Mouse (Mus musculus) MEL (cell line): ENCODE results near the gene Tab1. TPM values are rescaled to one million over a fixed set of nuclear protein-coding genes. Genes with fewer than 3 reads are reported as not detected.

Experiments
- DNase-seq: peaks from one replicate; pipeline ENCODE4 v3.0.0; 2011; ENCODE audit warnings: low read depth, low spot score
- H3K27ac ChIP-seq: 2 replicates; pipeline ENCODE4 v1.5.1; 2012; ENCODE audit warnings: low read depth, mild to moderate bottlenecking, control low read depth, low read length, moderate library complexity; ENCODE audit not compliant: control insufficient read depth
- H3K27me3 ChIP-seq, 2 experiments: fragments of 150-350 bp in 1 of 2; sonication (generic) in 1 of 2; 2 replicates each; pipeline ENCODE4 v1.6.1; 2012; ENCODE audit warnings: low read length in 2 of 2, mild to moderate bottlenecking in 2 of 2, improper control_type of control experiment in 1 of 2, moderate library complexity in 1 of 2; ENCODE audit not compliant: insufficient read depth in 2 of 2, control insufficient read depth in 1 of 2
- H3K36me3 ChIP-seq, 2 experiments: 2 replicates each; pipeline ENCODE4 v1.6.1; 2012 to 2014; ENCODE audit warnings: low read length in 2 of 2, improper control_type of control experiment in 1 of 2, inconsistent platforms in 1 of 2, mild to moderate bottlenecking in 1 of 2; ENCODE audit not compliant: insufficient read depth in 2 of 2, control insufficient read depth in 1 of 2
- H3K4me1 ChIP-seq, 2 experiments: fragments of 150-350 bp in 1 of 2; sonication (generic) in 1 of 2; 2 replicates each; pipeline ENCODE4 v1.6.1; 2012; ENCODE audit warnings: low read length in 2 of 2, improper control_type of control experiment in 1 of 2, mild to moderate bottlenecking in 1 of 2; ENCODE audit not compliant: insufficient read depth in 2 of 2, control insufficient read depth in 1 of 2
- H3K4me3 ChIP-seq, 2 experiments: fragments of 150-350 bp in 1 of 2; sonication (generic) in 1 of 2; 2 replicates each; pipeline ENCODE4 v1.5.1; 2012; ENCODE audit warnings: low read depth in 2 of 2, low read length in 2 of 2, mild to moderate bottlenecking in 2 of 2, moderate library complexity in 2 of 2, control low read depth in 1 of 2, improper control_type of control experiment in 1 of 2; ENCODE audit not compliant: control insufficient read depth in 1 of 2, insufficient read depth in 1 of 2
- H3K79me2 ChIP-seq: 2 replicates; pipeline ENCODE4 v1.6.1; 2012; ENCODE audit warnings: mild to moderate bottlenecking, low read length, moderate library complexity; ENCODE audit not compliant: control insufficient read depth, poor library complexity, insufficient read depth
- H3K9ac ChIP-seq: 2 replicates; pipeline ENCODE4 v1.6.1; 2012; ENCODE audit warnings: low read depth, mild to moderate bottlenecking, control low read depth, low read length, moderate library complexity; ENCODE audit not compliant: control insufficient read depth, poor library complexity, severe bottlenecking
- H3K9me3 ChIP-seq: fragments of 150-350 bp; sonication (generic); replicated peaks from 2 replicates; pipeline ENCODE4 v1.6.1; 2012; ENCODE audit warnings: mild to moderate bottlenecking, low read length, improper control_type of control experiment, moderate library complexity; ENCODE audit not compliant: insufficient read depth
- CHD1 ChIP-seq: IDR thresholded peaks from 2 replicates; pipeline ENCODE4 v1.6.1; 2012; ENCODE audit warnings: low read depth, mild to moderate bottlenecking, inconsistent platforms, low read length, improper control_type of control experiment
- CTCF ChIP-seq, 3 experiments: IDR thresholded peaks in 2 of 3; conservative IDR thresholded peaks in 1 of 3; 2 replicates each; pipeline ENCODE4 v1.5.1; 2011 to 2012; ENCODE audit warnings: low read length in 3 of 3, low read depth in 2 of 3, mild to moderate bottlenecking in 2 of 3, improper control_type of control experiment in 1 of 3, inconsistent platforms in 1 of 3, mixed read lengths in 1 of 3, moderate library complexity in 1 of 3; ENCODE audit not compliant: control insufficient read depth in 1 of 3, insufficient read depth in 1 of 3, poor library complexity in 1 of 3, severe bottlenecking in 1 of 3
- GATA1 ChIP-seq: IDR thresholded peaks from 2 replicates; pipeline ENCODE4 v1.6.1; 2011; ENCODE audit warnings: low read depth, low read length, improper control_type of control experiment
- MAFK ChIP-seq: IDR thresholded peaks from 2 replicates; pipeline ENCODE4 v1.6.1; 2011; ENCODE audit warnings: low read depth, mild to moderate bottlenecking, low read length, improper control_type of control experiment, borderline replicate concordance
- MEF2A ChIP-seq: IDR thresholded peaks from 2 replicates; pipeline ENCODE4 v1.6.1; 2014; ENCODE audit warnings: low read depth, mild to moderate bottlenecking, inconsistent platforms, low read length, improper control_type of control experiment; ENCODE audit not compliant: poor library complexity, insufficient replicate concordance, severe bottlenecking; ENCODE audit errors: extremely low read depth
- POLR2A ChIP-seq, 2 experiments: IDR thresholded peaks; 2 replicates each; pipeline ENCODE4 v1.6.1; 2011 to 2012; ENCODE audit warnings: low read length in 2 of 2, mild to moderate bottlenecking in 2 of 2, control low read depth in 1 of 2, improper control_type of control experiment in 1 of 2, low read depth in 1 of 2, moderate library complexity in 1 of 2; ENCODE audit not compliant: control insufficient read depth in 1 of 2, insufficient read depth in 1 of 2, poor library complexity in 1 of 2
- RAD21 ChIP-seq: IDR thresholded peaks from 2 replicates; pipeline ENCODE4 v1.6.1; 2011; ENCODE audit warnings: mild to moderate bottlenecking, low read depth, low read length, improper control_type of control experiment
- SIN3A ChIP-seq: IDR thresholded peaks from 2 replicates; pipeline ENCODE4 v1.6.1; 2012; ENCODE audit warnings: low read length, improper control_type of control experiment, inconsistent platforms
- SMC3 ChIP-seq: IDR thresholded peaks from 2 replicates; pipeline ENCODE4 v1.6.1; 2011; ENCODE audit warnings: low read depth, low read length, improper control_type of control experiment
- TBP ChIP-seq: IDR thresholded peaks from 2 replicates; pipeline ENCODE4 v1.8.0; 2011; ENCODE audit warnings: low read depth, low read length, improper control_type of control experiment
- ZKSCAN1 ChIP-seq: IDR thresholded peaks from 2 replicates; pipeline ENCODE4 v1.6.1; 2012; ENCODE audit warnings: low read depth, mild to moderate bottlenecking, inconsistent platforms, low read length, improper control_type of control experiment, moderate library complexity
- polyA plus RNA-seq, 2 experiments: library from polyadenylated mRNA; stranded (reverse) in 1 of 2; unstranded in 1 of 2; fragments of >175 nt in 1 of 2; fragments of >200 nt in 1 of 2; gene quantifications; 2 replicates each; pipeline versions ENCODE4 v1.2.1 to v1.2.4; 2012; ENCODE audit warnings: low replicate concordance in 2 of 2, low read depth in 1 of 2; ENCODE audit not compliant: insufficient read length in 2 of 2, insufficient read depth in 1 of 2, missing spikeins in 1 of 2
- total RNA-seq: library from RNA; depleted of rRNA; stranded (reverse); fragments of 300-350 nt; gene quantifications from 2 replicates; pipeline ENCODE4 v1.2.3, GENCODE M21; 2012

The Tab1 gene
- total and polyA plus RNA-seq, 3 experiments = 23.3 to 31.1 TPM; not detected in 1

- no peak for TF ChIP-seq MEF2A
- TF ChIP-seq RAD21 = no peak
- TF ChIP-seq MAFK = no peak
- TF ChIP-seq CTCF (IDR thresholded peaks at IDR 0.05 in 2 of 3, conservative IDR thresholded peaks at IDR 0.05 in 1 of 3; ENCODE audit: control insufficient read depth in 1 of 3, insufficient read depth in 1 of 3, low read depth in 2 of 3, low read length in 3 of 3, poor library complexity in 1 of 3, severe bottlenecking in 1 of 3) = no peak
Observed at GRCm38 (mm10) chr15:80096946-80097881, 35.7 kb upstream of the Tab1 start (continued).

GRCm38 (mm10) chr15:80097999-80098461, 34.9 kb upstream of the Tab1 start:
- Histone ChIP-seq H3K9me3 (no peaks in the 10 kb centered on the region), H3K4me3 (no peak overlapping the region; a peak in 1 of 4 replicates), H3K4me1 (peaks cover 11 to 27% of the 10 kb centered on the region in 2 experiments; a peak in 3 of 4 replicates), H3K36me3 (peaks cover 0 to 20% of the 10 kb centered on the region in 2 experiments; a peak in 2 of 4 replicates), H3K79me2 (peaks cover 13% of the 10 kb centered on the region), H3K27me3 (no peaks in the 10 kb centered on the region), H3K27ac (peak overlapping the region; percentile 87), H3K9ac (peak overlapping the region; percentile 55)
- TF ChIP-seq TBP (peak; percentile 57), ZKSCAN1 (no peak), POLR2A (IDR thresholded peaks at IDR 0.05; ENCODE audit: control insufficient read depth in 1 of 2, insufficient read depth in 1 of 2, low read depth in 1 of 2, low read length in 2 of 2, poor library complexity in 1 of 2) (peak in 1 of 2 experiments; percentile 52; a peak in 1 of 4 replicates), SIN3A (0 out of 2 replicates have a peak, but pooled peaks have one; percentile 37), GATA1 (peak; percentile 63), MAFK (no peak)
- peak; percentile 73 for DNase-seq

- TF ChIP-seq ZKSCAN1 (no peak), GATA1 (no peak), SMC3 (no peak), POLR2A (IDR thresholded peaks at IDR 0.05; ENCODE audit: control insufficient read depth in 1 of 2, insufficient read depth in 1 of 2, low read depth in 1 of 2, low read length in 2 of 2, poor library complexity in 1 of 2) (no peak), TBP (no peak), CHD1 (no peak)
- peak; percentile 41 for DNase-seq
- peak overlapping the region; percentile 33; the same call in 1 of the 2 replicates for H3K27ac ChIP-seq
Observed at GRCm38 (mm10) chr15:80098809-80099208, 34.1 kb upstream of the Tab1 start.

More at GRCm38 (mm10) chr15:80098809-80099208, 34.1 kb upstream of the Tab1 start:
- Histone ChIP-seq H3K4me3 (no peak overlapping the region), H3K36me3 (peaks cover 0 to 20% of the 10 kb centered on the region in 2 experiments; a peak in 2 of 4 replicates), H3K27me3 (no peaks in the 10 kb centered on the region), H3K9ac (no peak overlapping the region), H3K4me1 (peaks cover 11 to 27% of the 10 kb centered on the region in 2 experiments; a peak in 3 of 4 replicates), H3K9me3 (no peaks in the 10 kb centered on the region), H3K79me2 (peaks cover 10% of the 10 kb centered on the region)
